ENCODE assay signal across 20 mouse cellular contexts in genomic region chr3:84955011-84955775, GRCm38 (mm10).
DNase-seq lines count a peak whose midpoint lies in the region; ATAC-seq lines count a peak whose summit lies in the region.
"Had no signal": no experiment of that assay in that cellular context is flagged by ENCODE, and none has a peak within 500 bp of the region (broad histone marks: within the 10 kb centered on the region; RNA-seq: fewer than 3 reads in every experiment).

No protein-coding gene starts in this region.

- WGBS in midbrain, embryonic 13.5 days = 60% methylated on average over 8 of the region's 8 CpGs
- WGBS in midbrain, embryonic 11.5 days = 75% methylated on average over 8 of the region's 8 CpGs
- 39% methylated on average over 8 of the region's 8 CpGs for WGBS in forebrain, embryonic 12.5 days
- WGBS in forebrain, embryonic 16.5 days = 13% methylated on average over 8 of the region's 8 CpGs
- WGBS in neural tube, embryonic 15.5 days = 53% methylated on average over 8 of the region's 8 CpGs

- peaks cover 5% of the 10 kb centered on the region for H3K36me3 ChIP-seq in midbrain, embryonic 13.5 days
- H3K36me3 ChIP-seq in midbrain, embryonic 11.5 days (ENCODE audit: control insufficient read depth, insufficient read depth, low read length) = no peaks in the 10 kb centered on the region
- peaks cover 8% of the 10 kb centered on the region for H3K36me3 ChIP-seq in forebrain, embryonic 12.5 days (replicated peaks)
- H3K36me3 ChIP-seq in forebrain, embryonic 16.5 days (ENCODE audit: control insufficient read depth, insufficient read depth) = no peaks in the 10 kb centered on the region; the same call in 1 of the 2 replicates
- peaks cover 3% of the 10 kb centered on the region; the same call in 1 of the 2 replicates for H3K36me3 ChIP-seq in neural tube, embryonic 15.5 days
- H3K36me3 ChIP-seq: limb, embryonic 12.5 days had no signal

- DNase-seq in midbrain, embryonic 11.5 days (ENCODE audit: low spot score, missing footprints) = no peak
- DNase-seq in kidney, postnatal 14 days = no peak
- DNase-seq: adrenal gland, adult 8-10 months; gastrocnemius, adult 2 months; heart, postnatal 14 days; kidney, adult 8-10 months; kidney, postnatal 25 days; lung, embryonic 14.5 days; lung, postnatal 4 days; right cerebral cortex, adult 18-20 months had no signal

- H3K9me3 ChIP-seq in midbrain, embryonic 13.5 days = no peaks in the 10 kb centered on the region
- no peaks in the 10 kb centered on the region for H3K9me3 ChIP-seq in midbrain, embryonic 11.5 days (ENCODE audit: control insufficient read depth, low read length)
- H3K9me3 ChIP-seq in forebrain, embryonic 12.5 days = no peaks in the 10 kb centered on the region
- no peaks in the 10 kb centered on the region for H3K9me3 ChIP-seq in forebrain, embryonic 16.5 days (ENCODE audit: control insufficient read depth, low read length)
- H3K9me3 ChIP-seq in neural tube, embryonic 15.5 days (replicated peaks) = no peaks in the 10 kb centered on the region
- H3K9me3 ChIP-seq: limb, embryonic 12.5 days; liver, embryonic 12.5 days had no signal

- 0 out of 2 replicates have a peak overlapping the region, but pooled peaks have one; percentile 9 for H3K4me2 ChIP-seq in midbrain, embryonic 13.5 days (replicated peaks)
- no peak overlapping the region for H3K4me2 ChIP-seq in midbrain, embryonic 11.5 days
- H3K4me2 ChIP-seq in forebrain, embryonic 12.5 days = peak overlapping the region; percentile 34
- peak overlapping the region; percentile 49 for H3K4me2 ChIP-seq in forebrain, embryonic 16.5 days (ENCODE audit: low read length)
- peak overlapping the region; percentile 39 for H3K4me2 ChIP-seq in neural tube, embryonic 15.5 days
- H3K4me2 ChIP-seq: heart, embryonic 11.5 days; limb, embryonic 12.5 days; liver, embryonic 12.5 days; lung, embryonic 14.5 days had no signal

- no peak overlapping the region for H3K27ac ChIP-seq in midbrain, embryonic 13.5 days
- no peak overlapping the region for H3K27ac ChIP-seq in midbrain, embryonic 11.5 days (ENCODE audit: low read depth, low read length)
- H3K27ac ChIP-seq in forebrain, embryonic 12.5 days = 0 out of 2 replicates have a peak overlapping the region, but pooled peaks have one; percentile 31
- no peak overlapping the region for H3K27ac ChIP-seq in forebrain, embryonic 16.5 days (ENCODE audit: low read length)
- H3K27ac ChIP-seq in neural tube, embryonic 15.5 days (replicated peaks) = no peak overlapping the region
- H3K27ac ChIP-seq: gastrocnemius, adult 2 months; limb, embryonic 12.5 days; liver, embryonic 12.5 days had no signal

- no peaks in the 10 kb centered on the region for H3K27me3 ChIP-seq in midbrain, embryonic 13.5 days
- no peaks in the 10 kb centered on the region for H3K27me3 ChIP-seq in midbrain, embryonic 11.5 days (ENCODE audit: control insufficient read depth, insufficient read depth, low read length)
- no peaks in the 10 kb centered on the region for H3K27me3 ChIP-seq in forebrain, embryonic 12.5 days
- no peaks in the 10 kb centered on the region for H3K27me3 ChIP-seq in forebrain, embryonic 16.5 days (replicated peaks; ENCODE audit: control insufficient read depth, insufficient read depth, low read length)
- no peaks in the 10 kb centered on the region for H3K27me3 ChIP-seq in neural tube, embryonic 15.5 days (replicated peaks)
- H3K27me3 ChIP-seq: limb, embryonic 12.5 days; liver, embryonic 12.5 days; Patski had no signal

- H3K4me3 ChIP-seq in midbrain, embryonic 13.5 days (replicated peaks) = no peak overlapping the region
- H3K4me3 ChIP-seq in midbrain, embryonic 11.5 days (ENCODE audit: low read depth, low read length) = no peak overlapping the region
- peak overlapping the region; percentile 19; the same call in 1 of the 2 replicates for H3K4me3 ChIP-seq in forebrain, embryonic 12.5 days (replicated peaks)
- peak overlapping the region; percentile 32 for H3K4me3 ChIP-seq in forebrain, embryonic 16.5 days (replicated peaks; ENCODE audit: low read length)
- H3K4me3 ChIP-seq in neural tube, embryonic 15.5 days (replicated peaks) = peak overlapping the region; percentile 19
- H3K4me3 ChIP-seq: gastrocnemius, adult 2 months; limb, embryonic 12.5 days; liver, embryonic 12.5 days had no signal

- H3K4me1 ChIP-seq in midbrain, embryonic 13.5 days (replicated peaks) = peaks cover 16% of the 10 kb centered on the region
- H3K4me1 ChIP-seq in midbrain, embryonic 11.5 days (ENCODE audit: control insufficient read depth, insufficient read depth, low read length) = peaks cover 2% of the 10 kb centered on the region; the same call in 1 of the 2 replicates
- H3K4me1 ChIP-seq in forebrain, embryonic 12.5 days = peaks cover 15% of the 10 kb centered on the region
- peaks cover 12% of the 10 kb centered on the region for H3K4me1 ChIP-seq in forebrain, embryonic 16.5 days (replicated peaks; ENCODE audit: control insufficient read depth, insufficient read depth, low read length)
- 0 out of 2 replicates have a peak, but pooled peaks cover 6% of the 10 kb centered on the region for H3K4me1 ChIP-seq in neural tube, embryonic 15.5 days
- H3K4me1 ChIP-seq: liver, embryonic 12.5 days had no signal

- ATAC-seq in midbrain, embryonic 13.5 days = no peak
- no peak for ATAC-seq in midbrain, embryonic 11.5 days (ENCODE audit: low FRiP score)
- no peak for ATAC-seq in forebrain, embryonic 12.5 days (ENCODE audit: low FRiP score)
- ATAC-seq in forebrain, embryonic 16.5 days = no peak
- ATAC-seq in neural tube, embryonic 15.5 days (ENCODE audit: low FRiP score) = no peak
- ATAC-seq in CD4-positive, CD25-positive, alpha-beta regulatory T cell, adult 4 months = no peak
- ATAC-seq: inflammation-experienced regulatory T-cells, adult 6 months; liver, embryonic 12.5 days; Patski had no signal

- no peak overlapping the region for H3K9ac ChIP-seq in midbrain, embryonic 13.5 days (replicated peaks)
- H3K9ac ChIP-seq in midbrain, embryonic 11.5 days (ENCODE audit: low read length) = no peak overlapping the region
- H3K9ac ChIP-seq in forebrain, embryonic 12.5 days = no peak overlapping the region
- H3K9ac ChIP-seq in forebrain, embryonic 16.5 days (replicated peaks; ENCODE audit: low read depth, low read length) = no peak overlapping the region
- no peak overlapping the region for H3K9ac ChIP-seq in neural tube, embryonic 15.5 days (replicated peaks)
- H3K9ac ChIP-seq: limb, embryonic 12.5 days; liver, embryonic 12.5 days; lung, embryonic 14.5 days had no signal

Comparison
In these comparisons a context has a peak if more than half of its experiments do, and no peak if none do; other contexts are left out.
1. H3K4me3 ChIP-seq: peak in forebrain, embryonic 12.5 days (single experiment), forebrain, embryonic 16.5 days (single experiment) and neural tube, embryonic 15.5 days (single experiment); none in midbrain, embryonic 13.5 days (single experiment) and midbrain, embryonic 11.5 days (single experiment).